Mouse (Mus musculus) ES-Bruce4 (cell line): ENCODE results near the gene Arid5b.

ENCODE experiments used
- CTCF ChIP-seq: IDR thresholded peaks from one replicate; pipeline ENCODE4 v1.8.1; 2011; ENCODE audit warnings: low read depth, low read length
- POLR2A ChIP-seq: IDR thresholded peaks from one replicate; pipeline ENCODE4 v1.8.1; 2011; ENCODE audit warnings: low read length; ENCODE audit not compliant: insufficient read depth

- TF ChIP-seq CTCF: no peak
- no peak for TF ChIP-seq POLR2A
These were observed 95.4 kb downstream of the Arid5b start for GRCm38 (mm10) chr10:68183096-68183495.
